Mouse (Mus musculus) embryonic facial prominence, embryonic 15.5 days (tissue): ENCODE data around the gene Erc2. TPM values are rescaled to one million over a fixed set of nuclear protein-coding genes. Genes with fewer than 3 reads are reported as not detected.
"Not testable (repeated sequence)": the region's sequence is repeated elsewhere in the genome, so short reads cannot be mapped to it uniquely, and the experiment has no call there.

Source experiments
- ATAC-seq: fragments of 200-750 bp; cut with Nextera tagmentation; 2 replicates; pipeline ENCODE4 v1.8.0; 2017; ENCODE audit warnings: low read depth, moderate TSS enrichment; ENCODE audit not compliant: insufficient number of reproducible peaks, low FRiP score, low TSS enrichment
- H3K27ac ChIP-seq: fragments of 300-500 bp; sonication (generic); replicated peaks from 2 replicates; pipeline ENCODE4 v1.5.1; 2015; ENCODE audit warnings: mild to moderate bottlenecking, inconsistent platforms
- H3K27me3 ChIP-seq: fragments of 300-500 bp; sonication (generic); 2 replicates; pipeline ENCODE4 v1.6.1; 2015; ENCODE audit warnings: inconsistent platforms
- H3K36me3 ChIP-seq: fragments of 300-500 bp; sonication (generic); 2 replicates; pipeline ENCODE4 v1.6.1; 2015; ENCODE audit warnings: mild to moderate bottlenecking, inconsistent platforms
- H3K4me1 ChIP-seq: fragments of 300-500 bp; sonication (generic); 2 replicates; pipeline ENCODE4 v1.6.1; 2015; ENCODE audit warnings: inconsistent platforms
- H3K4me2 ChIP-seq: fragments of 300-500 bp; sonication (generic); replicated peaks from 2 replicates; pipeline ENCODE4 v1.6.1; 2015; ENCODE audit warnings: mild to moderate bottlenecking, inconsistent platforms
- H3K4me3 ChIP-seq: fragments of 300-500 bp; sonication (generic); replicated peaks from 2 replicates; pipeline ENCODE4 v1.5.1; 2015; ENCODE audit warnings: mild to moderate bottlenecking, inconsistent platforms
- H3K9ac ChIP-seq: fragments of 300-500 bp; sonication (generic); 2 replicates; pipeline ENCODE4 v1.6.1; 2015; ENCODE audit warnings: inconsistent platforms
- H3K9me3 ChIP-seq: fragments of 300-500 bp; sonication (generic); replicated peaks from 2 replicates; pipeline ENCODE4 v1.6.1; 2016; ENCODE audit warnings: inconsistent platforms
- WGBS: fragments of 180-500 bp; shearing (Covaris S2); methylation state at CpG from one replicate; pipeline ENCODE4 v1.1.7; 2015; 5-methylcytosine and 5-hydroxymethylcytosine counted together
- polyA plus RNA-seq: library from polyadenylated mRNA; unstranded; fragments of >200 nt; fragmentation: Nextera tagmentation; extraction: Ambion mirVana; gene quantifications from 2 replicates; pipeline ENCODE4 v1.2.1, GENCODE M21; 2015

The Erc2 gene
- polyA plus RNA-seq, 1 experiment from 2014 or later, result 7.1 TPM

DNA sequence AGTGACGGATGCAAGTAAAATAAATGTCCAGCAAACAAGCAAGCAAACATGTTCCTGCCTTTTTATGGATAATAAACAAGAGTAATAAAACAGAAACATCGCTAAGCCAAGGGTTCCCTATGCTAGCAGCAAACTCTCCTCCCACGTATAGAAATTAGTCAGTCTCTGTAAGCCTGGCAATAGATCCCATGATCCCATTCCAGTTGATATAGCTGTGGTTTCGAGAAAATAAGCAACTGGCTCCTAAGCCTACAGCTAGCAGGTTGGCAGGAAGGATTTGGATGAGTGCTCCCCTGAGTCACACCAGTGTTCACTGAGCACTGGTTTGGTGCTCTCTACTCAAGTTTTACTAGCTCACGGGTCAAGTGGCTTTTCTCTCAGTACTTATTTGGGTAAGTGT lies 259.7 kb downstream of the Erc2 start:
- no peak overlapping the region for H3K9ac ChIP-seq
- ATAC-seq, result no peak
- H3K27ac ChIP-seq, result no peak overlapping the region
- 68% methylated on average over 5 of the region's 5 CpGs for WGBS
- no peaks in the 10 kb centered on the region for H3K36me3 ChIP-seq
- H3K4me1 ChIP-seq, result peaks cover 6% of the 10 kb centered on the region
- no peaks in the 10 kb centered on the region for H3K27me3 ChIP-seq
- no peaks in the 10 kb centered on the region for H3K9me3 ChIP-seq
- H3K4me3 ChIP-seq, result no peak overlapping the region
- no peak overlapping the region for H3K4me2 ChIP-seq

- H3K4me2 ChIP-seq, ATAC-seq, H3K9ac ChIP-seq, H3K36me3 ChIP-seq, H3K27me3 ChIP-seq, H3K27ac ChIP-seq, H3K4me3 ChIP-seq, H3K4me1 ChIP-seq, H3K9me3 ChIP-seq: not testable (repeated sequence)
- 82% methylated on average over 5 of the region's 5 CpGs for WGBS
Measured at GRCm38 (mm10) chr14:27886337-27886736, 264.1 kb downstream of the Erc2 start.

DNA sequence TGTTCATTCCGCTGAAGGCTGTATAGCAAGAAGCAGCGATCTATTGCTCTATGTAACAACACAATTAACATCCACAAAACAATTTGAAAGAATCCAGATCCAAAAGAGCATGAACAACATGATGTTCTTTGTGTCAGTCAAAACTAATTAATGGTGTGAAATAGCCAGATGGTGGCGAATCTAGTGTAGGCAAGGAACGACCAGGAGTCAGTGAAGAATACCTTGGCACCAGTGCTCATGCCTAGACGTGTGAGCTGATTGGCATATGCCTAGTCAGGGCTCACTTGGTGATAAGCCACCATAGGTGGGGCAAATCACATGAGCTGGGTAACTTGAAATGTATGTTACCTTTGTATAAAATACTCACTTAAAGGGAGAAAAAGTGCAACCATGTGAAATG lies 265.3 kb downstream of the Erc2 start:
- no peak overlapping the region for H3K27ac ChIP-seq
- H3K9ac ChIP-seq, result no peak overlapping the region
- no peaks in the 10 kb centered on the region for H3K27me3 ChIP-seq
- H3K4me2 ChIP-seq, result no peak overlapping the region
- 77% methylated on average over 5 of the region's 5 CpGs for WGBS
- no peaks in the 10 kb centered on the region; the same call in 1 of the 2 replicates for H3K4me1 ChIP-seq
- no peaks in the 10 kb centered on the region for H3K9me3 ChIP-seq
- H3K4me3 ChIP-seq, result no peak overlapping the region
- H3K36me3 ChIP-seq, result no peaks in the 10 kb centered on the region
- ATAC-seq, result no peak

DNA sequence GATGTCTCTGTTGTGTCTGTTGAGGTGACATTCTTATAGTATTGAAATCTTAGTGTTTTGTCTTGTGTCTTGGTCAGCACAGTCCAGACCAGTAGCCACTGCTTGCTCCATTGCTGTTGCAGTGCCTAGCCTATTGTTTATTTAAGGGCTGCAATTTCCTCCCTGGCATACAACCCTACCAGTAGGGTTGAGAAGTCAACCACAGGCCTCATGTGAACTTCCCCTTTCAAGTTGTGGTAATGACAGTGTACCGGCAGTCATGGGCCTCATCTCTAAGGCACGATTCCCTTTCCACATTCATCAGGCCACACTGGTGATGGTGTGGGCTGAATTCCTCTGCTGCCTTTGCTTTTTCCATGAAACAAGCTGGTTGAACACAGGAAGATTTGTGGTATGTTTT lies 267.4 kb downstream of the Erc2 start:
- no peak; the same call in 1 of the 2 replicates for ATAC-seq
- no peaks in the 10 kb centered on the region for H3K4me1 ChIP-seq
- H3K9ac ChIP-seq, result no peak overlapping the region
- H3K4me2 ChIP-seq, result no peak overlapping the region
- H3K36me3 ChIP-seq, result no peaks in the 10 kb centered on the region
- no peak overlapping the region for H3K4me3 ChIP-seq
- no peak overlapping the region for H3K27ac ChIP-seq
- WGBS, result 72% methylated on average over 2 of the region's 2 CpGs
- no peaks in the 10 kb centered on the region for H3K9me3 ChIP-seq
- no peaks in the 10 kb centered on the region for H3K27me3 ChIP-seq

- no peak overlapping the region for H3K27ac ChIP-seq
- no peaks in the 10 kb centered on the region for H3K27me3 ChIP-seq
- no peak overlapping the region for H3K9ac ChIP-seq
- H3K4me2 ChIP-seq, result no peak overlapping the region
- no peaks in the 10 kb centered on the region for H3K4me1 ChIP-seq
- H3K36me3 ChIP-seq, result no peaks in the 10 kb centered on the region
- 91% methylated on average over 2 of the region's 2 CpGs for WGBS
- no peak for ATAC-seq
- H3K9me3 ChIP-seq, result no peaks in the 10 kb centered on the region
- no peak overlapping the region for H3K4me3 ChIP-seq
Measured at GRCm38 (mm10) chr14:27892416-27892815, 270.2 kb downstream of the Erc2 start.

DNA sequence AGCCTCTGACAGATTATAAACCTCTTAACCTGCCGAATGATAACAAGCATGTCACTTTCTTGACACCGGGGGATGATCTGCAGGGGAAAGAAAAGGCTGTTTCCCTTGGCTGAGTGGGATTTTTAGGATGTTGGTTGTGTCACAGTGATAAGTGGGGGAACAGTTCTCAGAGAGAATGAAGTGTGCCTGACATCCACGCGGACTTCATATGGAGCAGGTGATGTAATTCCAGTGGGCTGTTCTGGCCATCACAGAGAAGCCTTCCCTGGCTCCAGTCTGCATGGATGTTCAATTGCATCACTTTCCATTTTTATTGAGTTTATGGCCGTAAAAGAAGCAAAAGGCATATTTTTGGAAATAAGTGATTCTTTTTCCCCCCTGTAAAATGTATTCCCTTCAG lies 279.5 kb downstream of the Erc2 start:
- no peak overlapping the region for H3K9ac ChIP-seq
- H3K4me3 ChIP-seq, result no peak overlapping the region
- no peak for ATAC-seq
- no peaks in the 10 kb centered on the region for H3K36me3 ChIP-seq
- H3K4me2 ChIP-seq, result no peak overlapping the region
- H3K27ac ChIP-seq, result no peak overlapping the region
- H3K4me1 ChIP-seq, result 0 out of 2 replicates have a peak, but pooled peaks cover 2% of the 10 kb centered on the region
- H3K27me3 ChIP-seq, result no peaks in the 10 kb centered on the region
- no peaks in the 10 kb centered on the region for H3K9me3 ChIP-seq
- 75% methylated on average over 5 of the region's 5 CpGs for WGBS

GRCm38 (mm10) chr14:27921656-27922373 lies 299.6 kb downstream of the Erc2 start:
- no peak overlapping the region for H3K4me3 ChIP-seq
- no peaks in the 10 kb centered on the region; the same call in 1 of the 2 replicates for H3K9me3 ChIP-seq
- no peaks in the 10 kb centered on the region for H3K36me3 ChIP-seq
- 77% methylated on average over 5 of the region's 5 CpGs for WGBS
- no peak for ATAC-seq
- no peak overlapping the region for H3K4me2 ChIP-seq
- H3K27ac ChIP-seq, result peak overlapping the region; percentile 36
- no peaks in the 10 kb centered on the region for H3K27me3 ChIP-seq
- no peak overlapping the region for H3K9ac ChIP-seq
- H3K4me1 ChIP-seq, result 0 out of 2 replicates have a peak, but pooled peaks cover 5% of the 10 kb centered on the region

DNA sequence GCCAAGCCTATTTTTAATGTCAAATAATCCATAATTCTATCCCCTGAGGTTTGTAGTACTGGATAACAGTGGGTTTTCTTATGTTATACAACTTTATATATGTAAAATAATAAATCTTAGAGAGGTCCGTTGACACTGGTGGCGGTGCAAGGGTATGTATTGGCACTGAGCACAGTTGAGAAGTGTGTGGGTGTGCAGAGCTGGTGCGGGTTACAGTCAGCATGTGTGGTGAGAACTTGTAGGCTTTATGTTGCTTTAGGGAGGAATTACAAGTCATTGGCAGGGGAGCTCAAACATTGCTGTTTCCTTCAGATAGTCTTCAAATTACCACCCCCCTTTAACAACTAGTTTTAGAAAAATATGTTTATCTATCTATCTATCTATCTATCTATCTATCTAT lies 305.1 kb downstream of the Erc2 start:
- Histone ChIP-seq H3K4me3 (no peak overlapping the region), H3K9ac (no peak overlapping the region), H3K4me2 (no peak overlapping the region), H3K27ac (no peak overlapping the region), H3K27me3 (no peaks in the 10 kb centered on the region), H3K9me3 (no peaks in the 10 kb centered on the region; the same call in 1 of the 2 replicates), H3K4me1 (no peaks in the 10 kb centered on the region), H3K36me3 (no peaks in the 10 kb centered on the region)
- WGBS, result 92% methylated on average over 3 of the region's 3 CpGs
- ATAC-seq, result no peak

- peak; percentile 19; the same call in 1 of the 2 replicates for ATAC-seq
- Histone ChIP-seq H3K36me3 (no peaks in the 10 kb centered on the region), H3K4me3 (no peak overlapping the region), H3K4me2 (no peak overlapping the region), H3K27ac (no peak overlapping the region), H3K9ac (no peak overlapping the region), H3K4me1 (peaks cover 11% of the 10 kb centered on the region), H3K9me3 (no peaks in the 10 kb centered on the region), H3K27me3 (no peaks in the 10 kb centered on the region)
- 84% methylated on average over 1 of the region's 1 CpGs for WGBS
Measured at GRCm38 (mm10) chr14:27933533-27933932, 311.3 kb downstream of the Erc2 start.

DNA sequence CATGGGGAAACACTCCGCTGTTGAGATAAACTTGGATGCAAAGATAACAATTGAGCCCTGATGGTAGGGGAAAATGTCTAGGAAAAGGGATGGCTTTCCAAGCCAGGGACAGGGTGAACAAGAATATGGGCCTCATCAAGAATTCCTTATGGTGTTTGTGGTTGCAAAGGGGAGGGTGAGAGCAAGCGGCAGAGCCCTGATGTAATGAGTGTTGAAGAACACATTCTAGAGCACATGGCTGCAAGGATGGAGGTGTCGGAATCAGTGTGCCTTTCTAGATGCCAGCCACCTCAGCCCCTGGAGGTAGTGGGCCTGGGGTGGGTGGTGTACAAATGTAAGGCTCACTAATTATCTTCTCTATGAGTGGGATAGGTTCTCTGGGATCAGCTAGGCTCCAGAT lies 313.5 kb downstream of the Erc2 start:
- H3K9ac ChIP-seq, result no peak overlapping the region
- no peak for ATAC-seq
- H3K4me1 ChIP-seq, result peaks cover 15% of the 10 kb centered on the region
- WGBS, result 94% methylated on average over 3 of the region's 3 CpGs
- no peak overlapping the region for H3K4me3 ChIP-seq
- no peaks in the 10 kb centered on the region for H3K9me3 ChIP-seq
- no peak overlapping the region for H3K4me2 ChIP-seq
- H3K27me3 ChIP-seq, result no peaks in the 10 kb centered on the region
- H3K36me3 ChIP-seq, result no peaks in the 10 kb centered on the region
- H3K27ac ChIP-seq, result no peak overlapping the region

GRCm38 (mm10) chr14:27937922-27938321 lies 315.7 kb downstream of the Erc2 start:
- H3K27ac ChIP-seq, result no peak overlapping the region
- H3K4me1 ChIP-seq, result peaks cover 15% of the 10 kb centered on the region
- H3K9ac ChIP-seq, result no peak overlapping the region
- no peak overlapping the region for H3K4me2 ChIP-seq
- no peaks in the 10 kb centered on the region for H3K36me3 ChIP-seq
- 23% methylated on average over 2 of the region's 2 CpGs for WGBS
- no peaks in the 10 kb centered on the region for H3K9me3 ChIP-seq
- ATAC-seq, result 0 out of 2 replicates have a peak, but pooled peaks have one; percentile 60
- no peaks in the 10 kb centered on the region for H3K27me3 ChIP-seq
- H3K4me3 ChIP-seq, result no peak overlapping the region

DNA sequence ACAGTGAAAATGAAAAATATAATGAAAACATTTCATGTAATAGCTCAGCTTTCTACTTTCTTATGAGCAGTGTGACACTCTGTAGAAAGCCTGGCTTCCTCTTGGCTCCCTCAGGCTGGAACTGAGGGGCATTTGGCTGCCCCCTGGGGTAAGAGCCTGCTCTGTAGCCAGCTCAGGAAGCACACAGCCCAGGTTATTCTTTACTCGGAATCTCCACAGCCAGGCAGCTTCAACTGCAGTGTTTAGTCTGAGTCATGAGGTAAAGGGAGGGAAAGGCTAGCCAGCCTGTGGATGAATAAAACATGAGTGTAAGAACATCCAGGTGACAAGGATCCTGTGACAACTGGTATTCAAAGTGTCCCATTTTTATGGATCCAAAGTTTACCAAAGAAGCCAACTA lies 323.0 kb downstream of the Erc2 start:
- H3K4me1 ChIP-seq, result no peaks in the 10 kb centered on the region

More for the DNA sequence above, 323.0 kb downstream of the Erc2 start:
- no peak for ATAC-seq
- H3K27ac ChIP-seq, result no peak overlapping the region
- 22% methylated on average over 1 of the region's 1 CpGs for WGBS
- no peak overlapping the region for H3K9ac ChIP-seq
- H3K4me2 ChIP-seq, result no peak overlapping the region
- no peaks in the 10 kb centered on the region for H3K27me3 ChIP-seq
- no peaks in the 10 kb centered on the region for H3K36me3 ChIP-seq
- H3K4me3 ChIP-seq, result no peak overlapping the region
- H3K9me3 ChIP-seq, result no peaks in the 10 kb centered on the region
